Mouse (Mus musculus): ENCODE data around the gene Cyp8b1. TPM values are rescaled to one million over a fixed set of nuclear protein-coding genes. Genes with fewer than 3 reads are reported as not detected.

The Cyp8b1 gene
- polyA plus RNA-seq, 1 experiment = not detected

- Histone ChIP-seq H3K27me3 (ENCODE audit: control insufficient read depth, insufficient read depth, low read length) (no peaks in the 10 kb centered on the region), H3K27ac (ENCODE audit: insufficient read depth, low read length) (no peak overlapping the region), H3K4me1 (ENCODE audit: control insufficient read depth, insufficient read depth, low read length) (no peaks in the 10 kb centered on the region), H3K4me3 (replicated peaks; ENCODE audit: insufficient read depth, low read depth, low read length) (no peak overlapping the region)
- DNase-seq = no peak
- WGBS = 74% methylated on average over 7 of the region's 7 CpGs
- TF ChIP-seq CTCF (IDR thresholded peaks at IDR 0.05; ENCODE audit: borderline replicate concordance, insufficient read depth, low read depth, low read length) (no peak), POLR2A (IDR thresholded peaks at IDR 0.05; ENCODE audit: borderline replicate concordance, insufficient read depth, low read length) (no peak)
Measured at GRCm38 (mm10) chr9:121882015-121882457, 34.1 kb downstream of the Cyp8b1 start.

GRCm38 (mm10) chr9:121881301-121881700 lies 34.8 kb downstream of the Cyp8b1 start:
- Histone ChIP-seq H3K4me3 (replicated peaks; ENCODE audit: insufficient read depth, low read depth, low read length) (no peak overlapping the region), H3K27me3 (ENCODE audit: control insufficient read depth, insufficient read depth, low read length) (no peaks in the 10 kb centered on the region), H3K27ac (ENCODE audit: insufficient read depth, low read length) (no peak overlapping the region), H3K4me1 (ENCODE audit: control insufficient read depth, insufficient read depth, low read length) (no peaks in the 10 kb centered on the region; the same call in 1 of the 2 replicates)
- TF ChIP-seq CTCF (IDR thresholded peaks at IDR 0.05; ENCODE audit: borderline replicate concordance, insufficient read depth, low read depth, low read length) = no peak
- TF ChIP-seq POLR2A (IDR thresholded peaks at IDR 0.05; ENCODE audit: borderline replicate concordance, insufficient read depth, low read length) = no peak
- no peak for DNase-seq
- WGBS = 71% methylated on average over 6 of the region's 6 CpGs

- 14% methylated on average over 14 of the region's 14 CpGs for WGBS
- peak; percentile 27 to 36 for DNase-seq
- H3K27ac ChIP-seq (ENCODE audit: insufficient read depth, low read length) = no peak overlapping the region
- no peak overlapping the region for H3K4me3 ChIP-seq (replicated peaks; ENCODE audit: insufficient read depth, low read depth, low read length)
- H3K27me3 ChIP-seq (ENCODE audit: control insufficient read depth, insufficient read depth, low read length) = no peaks in the 10 kb centered on the region
- no peaks in the 10 kb centered on the region; the same call in 1 of the 2 replicates for H3K4me1 ChIP-seq (ENCODE audit: control insufficient read depth, insufficient read depth, low read length)
- no peak for TF ChIP-seq POLR2A (IDR thresholded peaks at IDR 0.05; ENCODE audit: borderline replicate concordance, insufficient read depth, low read length)
- TF ChIP-seq CTCF (IDR thresholded peaks at IDR 0.05; ENCODE audit: borderline replicate concordance, insufficient read depth, low read depth, low read length) = peak; percentile 55; the same call in 1 of the 2 replicates
Measured at GRCm38 (mm10) chr9:121880840-121881239, 35.3 kb downstream of the Cyp8b1 start.

- Histone ChIP-seq H3K27me3 (ENCODE audit: control insufficient read depth, insufficient read depth, low read length) (no peaks in the 10 kb centered on the region), H3K4me3 (replicated peaks; ENCODE audit: insufficient read depth, low read depth, low read length) (no peak overlapping the region), H3K4me1 (ENCODE audit: control insufficient read depth, insufficient read depth, low read length) (no peaks in the 10 kb centered on the region; the same call in 1 of the 2 replicates), H3K27ac (ENCODE audit: insufficient read depth, low read length) (no peak overlapping the region)
- peak; percentile 87 for TF ChIP-seq CTCF (IDR thresholded peaks at IDR 0.05; ENCODE audit: borderline replicate concordance, insufficient read depth, low read depth, low read length)
- TF ChIP-seq POLR2A (IDR thresholded peaks at IDR 0.05; ENCODE audit: borderline replicate concordance, insufficient read depth, low read length) = no peak
- DNase-seq = peak; percentile 59 to 60
- WGBS = 8% methylated on average over 3 of the region's 3 CpGs
Measured at GRCm38 (mm10) chr9:121877052-121877740, 38.9 kb downstream of the Cyp8b1 start.

- no peak overlapping the region for H3K4me3 ChIP-seq (replicated peaks; ENCODE audit: insufficient read depth, low read depth, low read length)
- no peak for TF ChIP-seq CTCF (IDR thresholded peaks at IDR 0.05; ENCODE audit: borderline replicate concordance, insufficient read depth, low read depth, low read length)
- TF ChIP-seq POLR2A (IDR thresholded peaks at IDR 0.05; ENCODE audit: borderline replicate concordance, insufficient read depth, low read length) = no peak
- DNase-seq = no peak
- H3K27ac ChIP-seq (ENCODE audit: insufficient read depth, low read length) = no peak overlapping the region
- H3K4me1 ChIP-seq (ENCODE audit: control insufficient read depth, insufficient read depth, low read length) = no peaks in the 10 kb centered on the region; the same call in 1 of the 2 replicates
- no peaks in the 10 kb centered on the region for H3K27me3 ChIP-seq (ENCODE audit: control insufficient read depth, insufficient read depth, low read length)
Measured at GRCm38 (mm10) chr9:121873578-121873977, 42.5 kb downstream of the Cyp8b1 start.

GRCm38 (mm10) chr9:121872062-121872683 lies 43.9 kb downstream of the Cyp8b1 start:
- H3K4me3 ChIP-seq (replicated peaks; ENCODE audit: insufficient read depth, low read depth, low read length) = no peak overlapping the region
- H3K27ac ChIP-seq (ENCODE audit: insufficient read depth, low read length) = no peak overlapping the region
- no peak for DNase-seq
- 87% methylated on average over 2 of the region's 2 CpGs for WGBS
- H3K27me3 ChIP-seq (ENCODE audit: control insufficient read depth, insufficient read depth, low read length) = no peaks in the 10 kb centered on the region
- no peaks in the 10 kb centered on the region; the same call in 1 of the 2 replicates for H3K4me1 ChIP-seq (ENCODE audit: control insufficient read depth, insufficient read depth, low read length)
- TF ChIP-seq CTCF (IDR thresholded peaks at IDR 0.05; ENCODE audit: borderline replicate concordance, insufficient read depth, low read depth, low read length) (no peak), POLR2A (IDR thresholded peaks at IDR 0.05; ENCODE audit: borderline replicate concordance, insufficient read depth, low read length) (no peak)

- DNase-seq = no peak
- WGBS = 61% methylated on average over 4 of the region's 4 CpGs
- Histone ChIP-seq H3K4me3 (replicated peaks; ENCODE audit: insufficient read depth, low read depth, low read length) (no peak overlapping the region), H3K4me1 (ENCODE audit: control insufficient read depth, insufficient read depth, low read length) (peaks cover 4% of the 10 kb centered on the region; the same call in 1 of the 2 replicates), H3K27ac (ENCODE audit: insufficient read depth, low read length) (no peak overlapping the region), H3K27me3 (ENCODE audit: control insufficient read depth, insufficient read depth, low read length) (no peaks in the 10 kb centered on the region)
- TF ChIP-seq CTCF (IDR thresholded peaks at IDR 0.05; ENCODE audit: borderline replicate concordance, insufficient read depth, low read depth, low read length) (no peak), POLR2A (IDR thresholded peaks at IDR 0.05; ENCODE audit: borderline replicate concordance, insufficient read depth, low read length) (no peak)
Measured at GRCm38 (mm10) chr9:121869973-121870515, 46.1 kb downstream of the Cyp8b1 start.

All from cerebellum, adult 2 months (tissue).